Mouse (Mus musculus) gastrocnemius, postnatal 14 days (tissue): ENCODE results near the gene Polr2l. TPM values are rescaled to one million over a fixed set of nuclear protein-coding genes. Genes with fewer than 3 reads are reported as not detected.
"Not testable (repeated sequence)": the region's sequence is repeated elsewhere in the genome, so short reads cannot be mapped to it uniquely, and the experiment has no call there.

Experiments used
- DNase-seq: peaks from one replicate; pipeline ENCODE4 v3.0.0; 2021; ENCODE audit warnings: mixed read lengths
- intact Hi-C: fragments of 180-260 bp; cut with DNase I; formaldehyde crosslinking; loops from one replicate; pipeline ENCODE4 v1.15.1; 2025; ENCODE audit warnings: low total_unique reads
- total RNA-seq, 2 experiments: library from RNA; stranded (reverse); gene quantifications; 2 replicates each; pipeline ENCODE4 v1.2.3; 2021

The Polr2l gene
- total RNA-seq, 2 experiments from 2014 or later, result 47.7 to 49.8 TPM

DNA sequence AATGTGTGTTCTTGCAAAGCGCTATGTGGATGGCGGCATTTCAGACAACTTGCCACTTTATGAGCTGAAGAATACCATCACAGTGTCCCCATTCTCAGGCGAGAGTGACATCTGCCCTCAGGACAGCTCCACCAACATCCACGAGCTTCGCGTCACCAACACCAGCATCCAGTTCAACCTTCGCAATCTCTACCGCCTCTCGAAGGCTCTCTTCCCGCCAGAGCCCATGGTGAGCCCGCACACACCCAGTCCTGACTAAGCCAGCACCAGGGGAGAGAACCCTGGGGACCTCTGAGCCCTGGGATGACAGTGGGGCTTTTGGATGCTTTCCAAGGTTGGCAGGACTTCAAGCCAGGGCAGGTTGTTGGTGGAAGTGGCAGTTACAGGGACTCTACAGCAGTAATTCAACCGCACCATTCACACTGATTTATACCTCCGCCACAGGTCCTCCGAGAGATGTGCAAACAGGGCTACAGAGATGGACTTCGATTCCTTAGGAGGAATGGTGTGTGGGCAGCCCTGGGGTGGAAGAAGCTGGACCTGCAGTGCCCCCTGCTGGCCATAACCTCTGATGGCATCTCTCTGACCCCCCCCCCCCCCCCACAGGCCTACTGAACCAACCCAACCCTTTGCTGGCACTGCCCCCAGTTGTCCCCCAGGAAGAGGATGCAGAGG lies 16.8 kb downstream of the Polr2l start:
- peak; percentile 65 for DNase-seq
- intact Hi-C loops, result no loop called here

DNA sequence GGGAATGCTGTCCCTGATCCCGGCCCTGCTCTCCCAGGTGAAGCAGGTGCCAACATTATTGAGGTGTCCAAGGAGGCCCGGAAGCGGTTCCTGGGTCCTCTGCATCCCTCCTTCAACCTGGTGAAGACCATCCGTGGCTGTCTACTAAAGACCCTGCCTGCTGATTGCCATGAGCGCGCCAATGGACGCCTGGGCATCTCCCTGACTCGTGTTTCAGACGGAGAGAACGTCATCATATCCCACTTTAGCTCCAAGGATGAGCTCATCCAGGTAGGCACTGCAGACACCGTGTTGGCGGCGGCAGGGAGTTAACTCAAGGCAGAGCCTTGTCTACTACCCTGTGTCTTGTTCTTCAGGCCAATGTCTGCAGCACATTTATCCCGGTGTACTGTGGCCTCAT lies 17.7 kb downstream of the Polr2l start:
- intact Hi-C loops, result no loop called here

GRCm38 (mm10) chr7:141456739-141457138 lies 18.2 kb downstream of the Polr2l start:
- peak; percentile 43 for DNase-seq

More for the DNA sequence above, 17.7 kb downstream of the Polr2l start:
- peak; percentile 8 for DNase-seq

GRCm38 (mm10) chr7:141455610-141456314 lies 19.2 kb downstream of the Polr2l start:
- intact Hi-C loops, result no loop called here
- peak; percentile 78 for DNase-seq

More at GRCm38 (mm10) chr7:141456739-141457138, 18.2 kb downstream of the Polr2l start:
- intact Hi-C loops, result no loop called here

GRCm38 (mm10) chr7:141454967-141455551 lies 19.9 kb downstream of the Polr2l start, which contains the start of gene Pnpla2:
Gene Pnpla2, plus strand, starts transcription at chr7:141455198.
- peak; percentile 97 for DNase-seq

DNA sequence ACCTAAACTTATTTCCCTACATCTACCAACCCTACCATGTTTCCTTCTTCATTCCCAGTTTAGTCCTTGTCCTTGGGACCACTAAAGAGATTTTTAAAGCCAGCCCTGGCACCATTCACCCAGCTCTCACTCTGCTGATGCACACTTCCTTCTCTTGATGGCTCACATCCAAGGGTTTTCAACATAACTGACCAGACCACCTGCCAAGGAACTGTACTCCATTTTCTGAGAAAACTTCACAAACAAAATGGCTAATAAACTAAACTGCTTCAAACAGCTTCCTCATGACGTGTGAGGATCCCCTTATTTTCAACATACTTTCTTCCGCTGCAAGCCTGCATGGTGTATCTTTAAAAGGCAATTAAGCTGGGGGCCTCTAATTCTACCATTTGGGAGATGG lies 21.3 kb downstream of the Polr2l start:
- DNase-seq, result no peak
- intact Hi-C loops, result no loop called here

More at GRCm38 (mm10) chr7:141454967-141455551, 19.9 kb downstream of the Polr2l start, which contains the start of gene Pnpla2:
- intact Hi-C loops, result no loop called here

GRCm38 (mm10) chr7:141451928-141452327 lies 23.0 kb downstream of the Polr2l start:
- intact Hi-C loops, result no loop called here

GRCm38 (mm10) chr7:141447110-141447991 lies 27.6 kb downstream of the Polr2l start, which contains the start of gene Rplp2:
Gene Rplp2, plus strand, starts transcription at chr7:141447370.
- peak; percentile 94 for DNase-seq
- intact Hi-C loops, result no loop called here

More at GRCm38 (mm10) chr7:141451928-141452327, 23.0 kb downstream of the Polr2l start:
- DNase-seq, result no peak

GRCm38 (mm10) chr7:141446374-141446773 lies 28.6 kb downstream of the Polr2l start:
- DNase-seq, intact Hi-C loops: not testable (repeated sequence)

DNA sequence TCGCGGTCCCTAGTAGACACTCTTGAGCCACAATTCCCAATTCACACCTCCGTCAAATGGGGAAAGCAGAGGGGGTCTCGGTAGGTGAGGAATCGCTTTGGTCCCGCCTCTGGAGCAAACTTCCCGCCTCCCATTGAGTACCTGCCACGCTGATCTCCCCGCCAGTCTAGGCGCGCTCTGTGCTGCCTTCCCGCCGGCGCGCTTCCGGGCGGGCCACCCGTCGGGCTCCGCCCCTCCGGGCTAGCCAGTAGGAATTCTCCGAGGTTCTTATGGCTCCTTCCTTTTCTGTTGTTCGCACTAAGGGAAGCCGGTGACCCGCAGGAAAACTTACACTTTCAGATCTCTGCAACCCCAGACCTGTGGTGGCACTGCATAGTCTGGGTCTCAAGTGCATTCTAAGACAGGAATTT lies 31.1 kb downstream of the Polr2l start, which contains the start of gene Pidd1:
Gene Pidd1 (minus strand): TSS at position 198 of the 410 bp plus-strand sequence.
- intact Hi-C loops, result loop anchor here (5.0 kb wide), 1 partner anchor 37 kb away; no protein-coding TSS in a partner anchor
- DNase-seq, result peak; percentile 65

GRCm38 (mm10) chr7:141443081-141443821 lies 31.7 kb downstream of the Polr2l start:
- DNase-seq, result peak; percentile 30
- intact Hi-C loops, result loop anchor here (5.0 kb wide), 1 partner anchor 36 kb away; no protein-coding TSS in a partner anchor

DNA sequence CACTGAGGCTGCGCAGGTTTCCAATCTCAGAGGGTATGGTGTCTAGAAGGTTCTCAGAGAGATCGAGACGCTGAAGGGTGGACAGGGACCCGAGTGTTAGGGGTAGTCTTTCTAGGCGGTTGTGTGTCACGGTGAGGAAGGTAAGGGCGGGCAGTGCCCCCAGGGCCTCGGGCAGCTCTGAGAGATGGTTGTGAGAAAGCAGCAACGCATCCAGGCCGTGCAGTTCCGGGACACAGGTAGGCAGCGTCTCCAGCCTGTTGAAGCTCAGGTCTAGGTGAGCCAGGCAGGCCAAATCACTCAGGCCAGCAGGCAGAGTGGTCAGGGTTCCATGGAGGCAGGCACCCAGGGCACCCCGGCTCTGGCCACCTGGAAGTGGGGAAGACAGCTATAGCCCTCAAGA lies 32.7 kb downstream of the Polr2l start:
- peak; percentile 4 for DNase-seq
- intact Hi-C loops, result loop anchor here (5.0 kb wide), 1 partner anchor 35 kb away; no protein-coding TSS in a partner anchor

DNA sequence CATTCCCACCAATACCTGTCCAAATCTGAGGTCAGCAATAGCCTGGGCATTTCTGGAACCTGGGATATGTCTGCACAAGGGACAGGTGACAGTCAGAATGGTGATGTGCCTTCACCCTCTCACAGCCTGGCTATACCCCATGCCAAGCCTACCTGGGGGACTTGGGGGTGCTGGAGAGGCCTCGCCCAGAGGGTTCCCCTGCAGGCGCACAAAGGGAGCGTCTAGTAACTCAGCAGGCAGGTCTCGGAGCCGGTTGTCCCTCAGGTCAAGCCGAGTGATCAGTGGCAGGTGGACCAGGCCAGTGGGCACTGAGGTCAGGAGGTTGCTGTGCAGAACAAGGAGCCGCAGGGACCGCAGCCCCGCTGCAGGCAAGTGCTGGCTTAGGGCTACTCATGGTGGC lies 33.5 kb downstream of the Polr2l start:
- DNase-seq, result peak; percentile 5
- intact Hi-C loops, result loop anchor here (5.0 kb wide), 1 partner anchor 34 kb away; no protein-coding TSS in a partner anchor

GRCm38 (mm10) chr7:141440613-141441012 lies 34.3 kb downstream of the Polr2l start:
- peak; percentile 67 for DNase-seq

DNA sequence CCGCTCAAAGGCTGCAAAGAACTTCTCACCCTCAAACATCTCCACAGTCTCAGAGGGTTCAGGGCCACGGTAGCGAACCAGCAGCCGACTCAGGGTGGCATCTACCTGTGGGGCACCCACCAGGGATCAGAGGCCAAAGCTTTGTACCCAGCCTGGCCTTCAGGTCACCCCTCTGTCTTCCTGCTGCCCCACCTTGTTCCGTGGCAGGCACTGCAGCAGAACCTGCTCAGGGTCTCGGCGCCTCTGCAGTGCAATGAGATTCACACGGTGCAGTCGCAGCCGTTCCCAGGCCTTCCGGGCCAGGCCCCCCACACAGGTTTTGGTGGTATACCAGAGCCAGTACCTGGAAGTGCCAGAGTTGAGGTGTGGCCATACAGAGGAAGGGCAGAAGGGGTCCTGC lies 35.1 kb downstream of the Polr2l start:
- intact Hi-C loops, result loop anchor here (5.0 kb wide), 1 partner anchor 33 kb away; no protein-coding TSS in a partner anchor

More at GRCm38 (mm10) chr7:141440613-141441012, 34.3 kb downstream of the Polr2l start:
- intact Hi-C loops, result loop anchor here (5.0 kb wide), 1 partner anchor 33 kb away; no protein-coding TSS in a partner anchor

GRCm38 (mm10) chr7:141439140-141439679 lies 35.7 kb downstream of the Polr2l start:
- peak; percentile 4 for DNase-seq
- intact Hi-C loops, result no loop called here

More for the DNA sequence above, 35.1 kb downstream of the Polr2l start:
- peak; percentile 3 for DNase-seq

DNA sequence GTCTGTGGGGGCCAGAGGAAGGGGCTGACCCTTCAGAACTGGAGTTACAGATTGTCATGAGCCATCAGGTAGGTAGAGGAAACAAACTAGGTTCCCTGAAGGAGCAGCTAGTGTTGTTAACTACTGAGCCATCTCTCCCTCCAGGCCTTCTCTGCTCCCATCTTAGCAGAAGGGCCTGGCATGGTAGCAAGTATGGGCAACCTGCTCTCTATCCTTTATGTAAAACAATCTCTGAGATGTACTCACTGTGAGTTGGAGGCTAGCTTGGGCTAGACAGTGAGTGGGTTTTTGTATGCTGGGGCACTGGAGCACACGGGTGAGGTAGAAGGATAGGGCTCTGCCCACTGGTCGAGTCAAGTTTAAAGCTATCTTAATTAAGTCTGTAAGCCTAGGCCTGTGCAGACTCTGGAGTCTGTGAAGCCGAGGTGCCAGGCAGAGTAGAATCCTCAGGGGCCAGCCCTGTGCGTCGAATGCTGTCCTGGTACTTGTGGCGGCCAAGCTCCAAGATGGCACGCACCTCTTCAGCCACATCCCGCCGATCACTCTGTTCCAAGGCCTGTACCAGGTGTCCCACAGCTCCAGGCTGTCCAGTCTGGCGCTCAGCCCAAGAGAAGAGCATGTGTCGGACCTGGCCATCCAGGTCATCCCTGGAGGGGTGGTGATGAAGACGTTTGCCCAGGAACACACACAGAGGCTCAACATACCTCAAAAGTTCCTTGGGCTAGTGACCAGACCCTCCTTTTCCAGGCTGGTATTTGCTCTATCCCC lies 36.5 kb downstream of the Polr2l start:
- intact Hi-C loops, result no loop called here
- DNase-seq, result peak; percentile 9
